Mouse (Mus musculus): ENCODE data around the gene Col6a6.

DNA sequence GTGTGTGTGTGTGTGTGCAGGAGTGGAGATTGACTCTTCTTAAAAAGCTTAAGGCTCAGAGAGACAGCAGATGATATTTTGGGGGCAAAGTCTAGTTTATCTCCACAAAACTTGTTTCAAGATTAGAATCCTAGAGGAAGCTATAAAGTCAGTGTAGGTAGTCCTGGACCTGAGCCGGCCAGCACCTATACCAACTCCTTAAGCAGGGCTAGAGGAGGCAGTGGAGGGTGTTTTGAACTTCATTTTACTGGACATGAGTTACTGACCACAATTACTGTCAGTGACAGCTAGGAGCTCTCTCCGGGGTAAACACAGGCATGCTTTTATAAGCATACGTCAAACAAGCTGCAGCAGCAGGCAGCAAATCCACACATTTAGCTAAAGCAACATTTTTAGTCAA, 39.8 kb downstream of the Col6a6 start:
- TF ChIP-seq POLR2A (IDR thresholded peaks at IDR 0.05; ENCODE audit: insufficient read depth, low read depth, low read length), result no peak
- no peak for TF ChIP-seq CTCF (IDR thresholded peaks at IDR 0.05)
